Mouse (Mus musculus): ENCODE data around the gene Dyrk3. TPM values are rescaled to one million over a fixed set of nuclear protein-coding genes. Genes with fewer than 3 reads are reported as not detected.

The Dyrk3 gene
- polyA plus RNA-seq, 1 experiment from 2014 or later, result 4.1 TPM

- no peak for ATAC-seq
- Histone ChIP-seq H3K9me3 (no peaks in the 10 kb centered on the region), H3K9ac (no peak overlapping the region), H3K4me1 (replicated peaks) (peaks cover 78% of the 10 kb centered on the region), H3K4me3 (replicated peaks) (no peak overlapping the region), H3K27ac (peak overlapping the region; percentile 32; the same call in 1 of the 2 replicates), H3K36me3 (no peaks in the 10 kb centered on the region), H3K4me2 (replicated peaks) (no peak overlapping the region), H3K27me3 (replicated peaks) (no peaks in the 10 kb centered on the region)
- WGBS, result 46% methylated on average over 7 of the region's 7 CpGs
Observed at GRCm38 (mm10) chr1:131086907-131087306, 51.2 kb downstream of the Dyrk3 start.

DNA sequence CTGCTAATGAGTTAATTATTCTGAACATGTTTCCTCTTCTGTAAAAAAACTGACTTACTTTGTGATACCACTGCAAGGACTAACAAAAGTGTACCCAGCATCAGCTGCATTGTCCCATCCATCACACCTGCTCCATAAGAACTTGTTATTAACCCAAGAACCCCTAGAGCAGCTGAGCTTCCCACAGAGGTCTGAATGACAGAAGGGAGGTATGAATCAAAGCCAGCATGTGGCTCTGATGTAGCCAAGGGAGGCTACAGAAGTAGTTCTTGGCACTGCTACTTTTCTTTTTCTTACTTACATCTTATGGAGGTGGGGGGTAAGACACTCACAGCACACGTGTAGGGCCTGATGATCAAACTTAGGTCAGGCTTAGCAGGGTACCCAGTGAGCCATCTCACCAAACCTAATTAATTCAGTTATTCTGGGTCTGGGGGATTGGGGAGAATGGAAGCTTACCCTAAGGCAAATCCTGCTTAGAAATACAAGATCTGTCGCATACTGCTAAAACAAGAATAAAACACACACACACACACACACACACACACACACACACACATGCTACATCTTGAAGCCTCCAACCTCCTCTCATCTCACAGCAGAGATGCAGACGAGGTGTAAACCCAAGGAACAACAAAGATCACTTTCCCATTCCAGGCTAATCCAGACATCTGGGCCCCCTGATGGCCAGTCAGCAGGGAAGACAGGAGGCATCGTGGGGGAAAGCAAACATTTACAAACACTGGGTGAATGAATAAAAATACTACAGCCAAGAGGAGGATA, 52.0 kb downstream of the Dyrk3 start:
- peaks cover 74% of the 10 kb centered on the region for H3K4me1 ChIP-seq (replicated peaks)
- H3K27me3 ChIP-seq (replicated peaks), result no peaks in the 10 kb centered on the region
- no peaks in the 10 kb centered on the region for H3K36me3 ChIP-seq
- H3K4me2 ChIP-seq (replicated peaks), result no peak overlapping the region
- H3K27ac ChIP-seq, result 0 out of 2 replicates have a peak overlapping the region, but pooled peaks have one; percentile 32
- ATAC-seq, result no peak
- H3K9me3 ChIP-seq, result no peaks in the 10 kb centered on the region
- 37% methylated on average over 4 of the region's 4 CpGs for WGBS
- no peak overlapping the region for H3K4me3 ChIP-seq (replicated peaks)
- no peak overlapping the region for H3K9ac ChIP-seq

DNA sequence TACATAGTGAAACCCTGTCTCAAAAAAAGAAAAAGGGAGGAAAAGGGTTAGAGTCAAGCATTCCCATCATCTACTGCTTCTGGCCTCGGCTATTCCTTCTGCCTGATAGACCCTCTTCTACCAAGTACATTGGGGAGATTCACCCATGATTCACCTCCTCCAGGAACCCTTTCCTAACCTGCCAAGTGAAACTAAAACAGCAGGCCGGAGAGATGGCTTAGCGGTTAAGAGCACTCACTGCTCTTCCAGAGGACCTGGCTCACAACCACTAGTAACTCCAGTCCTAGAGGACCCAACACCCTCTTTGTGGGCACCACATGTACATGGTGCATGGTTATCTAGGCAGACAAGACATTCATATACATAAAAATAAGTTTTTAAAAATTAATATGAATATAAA, 52.9 kb downstream of the Dyrk3 start:
- Histone ChIP-seq H3K4me3 (replicated peaks) (no peak overlapping the region), H3K4me2 (replicated peaks) (no peak overlapping the region), H3K27me3 (replicated peaks) (no peaks in the 10 kb centered on the region), H3K36me3 (no peaks in the 10 kb centered on the region), H3K4me1 (replicated peaks) (peaks cover 74% of the 10 kb centered on the region), H3K9ac (no peak overlapping the region), H3K27ac (no peak overlapping the region), H3K9me3 (no peaks in the 10 kb centered on the region)
- WGBS, result 69% methylated on average over 3 of the region's 3 CpGs
- no peak for ATAC-seq

DNA sequence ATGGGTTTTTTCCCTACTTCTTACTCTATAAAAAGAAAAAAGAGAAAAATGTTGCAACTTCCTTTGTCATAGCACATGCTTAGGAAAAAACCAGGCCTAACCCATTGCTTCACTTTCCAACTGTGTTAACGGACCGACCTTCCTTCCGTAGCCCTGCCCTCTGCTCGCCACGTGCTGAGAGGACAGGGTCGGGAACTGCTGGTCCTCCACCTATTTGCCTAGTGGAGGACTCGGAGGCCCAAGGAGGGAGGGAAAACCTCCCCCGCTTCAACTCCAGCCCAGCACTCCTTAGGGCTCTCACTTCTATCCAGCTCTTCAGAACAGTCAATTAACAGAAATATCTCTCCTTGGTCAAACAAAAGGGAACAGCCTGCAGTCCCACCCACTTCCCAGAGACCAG, 53.9 kb downstream of the Dyrk3 start:
- Histone ChIP-seq H3K4me2 (replicated peaks) (peak overlapping the region; percentile 2; the same call in 1 of the 2 replicates), H3K4me3 (replicated peaks) (no peak overlapping the region), H3K4me1 (replicated peaks) (peaks cover 73% of the 10 kb centered on the region), H3K27me3 (replicated peaks) (no peaks in the 10 kb centered on the region), H3K27ac (peak overlapping the region; percentile 83), H3K9me3 (no peaks in the 10 kb centered on the region), H3K9ac (no peak overlapping the region), H3K36me3 (no peaks in the 10 kb centered on the region)
- ATAC-seq, result peak; percentile 75
- WGBS, result 26% methylated on average over 8 of the region's 8 CpGs

DNA sequence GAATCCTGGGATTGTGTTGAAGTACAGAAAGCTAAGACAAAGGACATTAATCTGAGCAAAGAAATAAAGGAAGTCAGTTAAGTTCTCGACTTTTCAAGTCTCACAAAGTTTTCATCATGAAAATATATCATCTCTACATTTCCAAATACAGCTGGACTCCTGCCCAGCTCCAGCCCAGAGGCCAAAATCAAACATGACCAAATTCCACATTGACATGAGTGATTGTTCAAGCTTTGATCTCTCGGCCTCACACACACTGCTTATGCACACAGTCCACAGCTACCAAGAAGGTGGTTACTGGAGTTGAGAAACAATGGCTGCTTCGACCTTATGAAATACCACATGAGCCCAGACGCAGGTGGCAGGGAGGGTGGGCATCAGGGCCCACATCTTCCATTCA, 54.5 kb downstream of the Dyrk3 start:
- peak; percentile 41; the same call in 1 of the 2 replicates for ATAC-seq
- H3K4me1 ChIP-seq (replicated peaks), result peaks cover 73% of the 10 kb centered on the region
- 13% methylated on average over 4 of the region's 4 CpGs for WGBS
- H3K4me3 ChIP-seq (replicated peaks), result no peak overlapping the region
- no peak overlapping the region for H3K9ac ChIP-seq
- H3K36me3 ChIP-seq, result no peaks in the 10 kb centered on the region
- H3K27me3 ChIP-seq (replicated peaks), result no peaks in the 10 kb centered on the region
- H3K9me3 ChIP-seq, result no peaks in the 10 kb centered on the region
- H3K4me2 ChIP-seq (replicated peaks), result peak overlapping the region; percentile 29
- H3K27ac ChIP-seq, result peak overlapping the region; percentile 83

- Histone ChIP-seq H3K4me3 (replicated peaks) (no peak overlapping the region), H3K4me2 (replicated peaks) (peak overlapping the region; percentile 29; the same call in 1 of the 2 replicates), H3K27me3 (replicated peaks) (no peaks in the 10 kb centered on the region), H3K4me1 (replicated peaks) (peaks cover 69% of the 10 kb centered on the region), H3K9ac (no peak overlapping the region), H3K27ac (peak overlapping the region; percentile 83), H3K36me3 (no peaks in the 10 kb centered on the region), H3K9me3 (no peaks in the 10 kb centered on the region)
- 31% methylated on average over 5 of the region's 5 CpGs for WGBS
- ATAC-seq, result no peak
Observed at GRCm38 (mm10) chr1:131083122-131083521, 55.0 kb downstream of the Dyrk3 start.

GRCm38 (mm10) chr1:131080686-131081085, 57.5 kb downstream of the Dyrk3 start:
- H3K9ac ChIP-seq, result no peak overlapping the region
- WGBS, result 87% methylated on average over 1 of the region's 1 CpGs
- H3K27ac ChIP-seq, result no peak overlapping the region
- H3K4me1 ChIP-seq (replicated peaks), result peaks cover 58% of the 10 kb centered on the region
- H3K27me3 ChIP-seq (replicated peaks), result no peaks in the 10 kb centered on the region
- no peak overlapping the region for H3K4me3 ChIP-seq (replicated peaks)
- no peak for ATAC-seq
- H3K36me3 ChIP-seq, result no peaks in the 10 kb centered on the region
- no peaks in the 10 kb centered on the region for H3K9me3 ChIP-seq
- no peak overlapping the region for H3K4me2 ChIP-seq (replicated peaks)

- H3K9ac ChIP-seq, result no peak overlapping the region
- no peaks in the 10 kb centered on the region for H3K36me3 ChIP-seq
- H3K9me3 ChIP-seq, result no peaks in the 10 kb centered on the region
- no peaks in the 10 kb centered on the region for H3K27me3 ChIP-seq (replicated peaks)
- no peak overlapping the region for H3K27ac ChIP-seq
- peak; percentile 32; the same call in 1 of the 2 replicates for ATAC-seq
- peaks cover 54% of the 10 kb centered on the region for H3K4me1 ChIP-seq (replicated peaks)
- no peak overlapping the region for H3K4me2 ChIP-seq (replicated peaks)
- no peak overlapping the region for H3K4me3 ChIP-seq (replicated peaks)
- WGBS, result 45% methylated on average over 4 of the region's 4 CpGs
Observed at GRCm38 (mm10) chr1:131079762-131080161, 58.4 kb downstream of the Dyrk3 start.

- peaks cover 51% of the 10 kb centered on the region for H3K4me1 ChIP-seq (replicated peaks)
- no peak overlapping the region for H3K4me3 ChIP-seq (replicated peaks)
- no peak overlapping the region for H3K4me2 ChIP-seq (replicated peaks)
- no peak overlapping the region for H3K9ac ChIP-seq
- no peaks in the 10 kb centered on the region for H3K9me3 ChIP-seq
- H3K27ac ChIP-seq, result peak overlapping the region; percentile 38; the same call in 1 of the 2 replicates
- 61% methylated on average over 3 of the region's 3 CpGs for WGBS
- no peaks in the 10 kb centered on the region for H3K36me3 ChIP-seq
- H3K27me3 ChIP-seq (replicated peaks), result no peaks in the 10 kb centered on the region
- ATAC-seq, result peak; percentile 23; the same call in 1 of the 2 replicates
Observed at GRCm38 (mm10) chr1:131078761-131079330, 59.3 kb downstream of the Dyrk3 start.

Other genes starting within 250 kb of the Dyrk3 start
- not detected in 2 replicates for gene Il20, start 226.9 kb downstream of the Dyrk3 start, polyA plus RNA-seq (2015; fragmentation: Nextera tagmentation; extraction: Ambion mirVana)
- gene Il19, start 198.2 kb downstream of the Dyrk3 start, polyA plus RNA-seq (2015; fragmentation: Nextera tagmentation; extraction: Ambion mirVana), result 0.20 and 0.33 TPM in 2 replicates
- gene Il10, start 118.5 kb downstream of the Dyrk3 start, polyA plus RNA-seq (2015; fragmentation: Nextera tagmentation; extraction: Ambion mirVana), result not detected in 2 replicates
- 42.6 and 44.5 TPM in 2 replicates for gene Mapkapk2, start 40.5 kb downstream of the Dyrk3 start, polyA plus RNA-seq (2015; fragmentation: Nextera tagmentation; extraction: Ambion mirVana)
- 53.0 and 55.1 TPM in 2 replicates for gene Eif2d, start 14.8 kb upstream of the Dyrk3 start, polyA plus RNA-seq (2015; fragmentation: Nextera tagmentation; extraction: Ambion mirVana)
- gene Rassf5, start 106.9 kb upstream of the Dyrk3 start, polyA plus RNA-seq (2015; fragmentation: Nextera tagmentation; extraction: Ambion mirVana), result 2.8 and 3.1 TPM in 2 replicates
- 7.3 and 9.6 TPM in 2 replicates for gene Ikbke, start 141.3 kb upstream of the Dyrk3 start, polyA plus RNA-seq (2015; fragmentation: Nextera tagmentation; extraction: Ambion mirVana)